Mouse (Mus musculus): Measurements from ENCODE around the gene Mmp23.

Mmp23 gene

GRCm38 (mm10) chr4:155601091-155601996, 51.8 kb downstream of the Mmp23 start, which contains the start of gene Slc35e2:
TSS of gene Slc35e2 (plus strand) at chr4:155601416.
- peak; percentile 97 for DNase-seq (ENCODE audit: low read depth, low spot score)

Data from R1 (cell line).